Mouse (Mus musculus) cerebellum, adult (tissue): ENCODE results near the gene Vmn2r29.
"Not testable (repeated sequence)": the region's sequence is repeated elsewhere in the genome, so short reads cannot be mapped to it uniquely, and the experiment has no call there.

Experiments used
- ATAC-seq: cut with Nextera tagmentation; 2 replicates; pipeline ENCODE4 v1.9.2; 2017; ENCODE audit warnings: mild to moderate bottlenecking, moderate library complexity, mixed read lengths; ENCODE audit not compliant: insufficient number of reproducible peaks, low FRiP score, low TSS enrichment

Gene Vmn2r29

GRCm38 (mm10) chr7:7247228-7247627, at the start of gene Vmn2r29:
Gene Vmn2r29 (minus strand): TSS chr7:7247328.
- ATAC-seq = not testable (repeated sequence)

- ATAC-seq = no peak
These were observed 48.5 kb upstream of the Vmn2r29 start for GRCm38 (mm10) chr7:7295595-7295994.

DNA sequence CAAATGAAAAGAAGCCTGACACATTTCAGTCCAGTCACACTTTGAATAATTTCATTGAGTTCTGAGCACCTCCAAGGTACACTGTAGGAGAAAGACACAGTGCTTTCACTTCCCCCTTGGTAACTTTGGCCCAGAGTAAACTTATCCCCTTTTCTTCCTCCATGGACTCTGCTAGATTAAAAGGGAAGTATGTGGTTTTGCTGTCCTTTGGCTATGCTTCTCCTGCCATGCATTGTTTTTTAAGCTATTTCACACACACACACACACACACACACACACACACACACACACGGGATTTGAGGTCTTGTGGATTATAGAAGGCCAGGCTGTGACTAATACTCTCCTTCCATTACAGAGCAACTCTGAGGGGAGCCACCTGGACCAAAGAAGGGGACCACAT, 34.3 kb upstream of the Vmn2r29 start:
- ATAC-seq = no peak

GRCm38 (mm10) chr7:7277966-7278567, 30.9 kb upstream of the Vmn2r29 start, which contains the start of gene Gm45844:
Gene Gm45844 (minus strand): TSS chr7:7278289.
- peak; percentile 100 for ATAC-seq

- ATAC-seq = not testable (repeated sequence)
These were observed 30.4 kb upstream of the Vmn2r29 start for GRCm38 (mm10) chr7:7277556-7277955.

- not testable (repeated sequence) for ATAC-seq
These were observed 37.6 kb downstream of the Vmn2r29 start, which contains the start of gene Zfp772 for GRCm38 (mm10) chr7:7209313-7210151. Gene Zfp772 (minus strand): TSS chr7:7209998.

DNA sequence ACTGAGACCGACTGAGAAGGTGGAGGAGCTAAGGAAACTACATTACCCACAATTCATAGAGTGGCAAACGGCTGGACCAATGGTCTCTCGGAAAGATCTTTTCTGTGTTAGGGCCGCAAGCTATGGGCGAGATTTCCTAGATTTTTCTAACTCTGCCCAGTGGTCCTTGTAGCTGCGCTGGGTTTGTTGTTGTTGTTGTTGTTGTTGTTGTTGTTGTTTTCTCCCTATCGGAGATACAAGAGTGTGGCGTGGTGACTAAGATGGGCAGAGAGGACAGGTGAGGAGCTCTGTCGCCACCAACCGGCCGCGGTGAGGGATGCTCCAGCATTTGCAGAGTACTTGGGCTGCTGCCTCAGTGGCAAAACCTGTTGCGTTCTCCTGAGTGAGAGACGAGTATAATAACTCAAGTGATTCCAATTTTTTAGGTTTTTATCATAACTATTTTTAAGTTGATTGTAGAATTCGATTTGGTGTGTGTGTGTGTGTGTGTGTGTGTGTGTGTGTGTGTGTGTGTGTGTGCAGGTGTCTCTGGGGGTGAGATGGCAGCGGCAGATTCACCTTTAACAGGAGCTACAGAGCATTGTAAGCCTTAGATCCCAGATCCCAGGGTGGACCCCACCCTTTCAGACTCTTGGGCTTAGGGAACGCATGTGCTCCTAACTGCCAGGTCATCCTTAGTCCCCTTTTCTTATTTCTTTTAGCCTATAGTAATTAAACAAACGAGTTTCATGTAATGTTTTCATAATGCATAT, 58.8 kb downstream of the Vmn2r29 start:
- peak; percentile 97 for ATAC-seq

- no peak for ATAC-seq
These were observed 59.5 kb downstream of the Vmn2r29 start for GRCm38 (mm10) chr7:7187417-7188190.

GRCm38 (mm10) chr7:7185897-7186296, 61.2 kb downstream of the Vmn2r29 start:
- ATAC-seq = no peak
